Mouse (Mus musculus) naive thymus-derived CD4-positive, alpha-beta T cell, adult 2 months (primary cell): ENCODE measurements around the gene Fndc4.

Source experiments
- DNase-seq: peaks from one replicate; pipeline ENCODE4 v3.0.0-alpha.2; 2011; ENCODE audit warnings: low read depth

The Fndc4 gene

GRCm38 (mm10) chr5:31295606-31296141, at the start of gene Fndc4:
Gene Fndc4 (minus strand): TSS chr5:31296080.
- peak; percentile 39 for DNase-seq

DNA sequence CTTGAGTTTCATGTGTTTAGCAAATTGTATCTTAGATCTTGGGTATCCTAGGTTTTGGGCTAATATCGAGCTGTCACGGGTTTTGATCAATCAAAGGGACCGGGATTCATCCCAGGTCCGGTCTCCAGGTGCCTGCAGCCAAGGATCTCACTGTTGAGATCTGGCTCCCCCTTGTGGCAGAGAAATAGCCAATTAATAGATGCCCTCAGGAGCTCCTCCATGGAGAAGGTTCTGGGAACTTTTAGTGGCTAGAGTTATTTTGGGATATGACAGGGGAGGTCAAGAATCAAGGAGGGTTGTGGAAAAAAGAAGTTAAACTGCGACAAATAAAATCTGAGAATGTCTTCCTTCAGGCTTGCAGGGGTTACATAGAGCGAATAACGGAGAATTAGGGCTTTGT, 32.4 kb upstream of the Fndc4 start:
- peak; percentile 72 for DNase-seq

- peak; percentile 35 for DNase-seq
Observed at GRCm38 (mm10) chr5:31326850-31327249, 31.0 kb upstream of the Fndc4 start.

DNA sequence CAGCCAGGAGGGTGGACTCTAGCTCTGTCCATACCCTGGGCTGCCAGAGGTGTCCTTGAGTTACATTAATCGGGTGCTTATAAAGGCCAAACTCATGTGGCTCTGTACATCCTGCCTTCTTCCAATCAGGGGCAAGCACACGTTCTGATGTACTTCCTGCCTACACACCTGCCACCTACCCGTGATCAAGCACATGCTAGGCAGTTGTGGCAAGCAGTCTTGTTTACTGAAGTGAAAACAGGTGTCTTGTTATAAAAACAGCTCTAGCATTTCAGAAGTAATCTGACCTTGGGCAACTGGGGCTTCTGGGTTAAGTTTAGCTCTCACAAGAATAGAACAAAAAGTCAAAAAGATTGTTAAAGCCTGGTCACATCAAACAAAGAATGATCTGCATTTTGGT, 28.2 kb upstream of the Fndc4 start:
- no peak for DNase-seq

GRCm38 (mm10) chr5:31322776-31323175, 26.9 kb upstream of the Fndc4 start:
- DNase-seq, result no peak

- no peak for DNase-seq
Observed at GRCm38 (mm10) chr5:31312806-31313205, 16.9 kb upstream of the Fndc4 start.

DNA sequence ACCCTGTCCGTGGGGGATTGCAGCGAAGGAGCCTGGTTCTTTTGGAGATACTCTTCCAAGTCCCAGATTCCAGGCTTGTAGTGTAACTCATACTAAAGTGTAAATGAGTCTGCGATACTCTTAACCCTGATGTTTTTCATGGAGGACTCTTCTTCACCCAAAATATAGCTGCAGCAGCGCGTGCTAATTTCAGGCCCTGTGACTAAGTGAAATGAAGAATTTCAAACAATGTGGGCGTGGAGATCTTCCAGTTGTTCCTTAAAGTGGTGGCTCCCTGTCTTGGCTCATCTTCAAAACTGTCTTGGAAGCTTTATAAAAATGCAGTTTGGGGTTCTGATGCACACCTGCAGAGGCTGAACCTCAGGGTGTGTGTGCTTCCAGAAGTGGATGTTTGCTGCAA, 7.2 kb upstream of the Fndc4 start:
- no peak for DNase-seq

- DNase-seq, result no peak
Observed at GRCm38 (mm10) chr5:31301866-31302265, 6.0 kb upstream of the Fndc4 start.

- no peak for DNase-seq
Observed at GRCm38 (mm10) chr5:31298486-31298885, 2.6 kb upstream of the Fndc4 start.

- DNase-seq, result no peak
Observed at GRCm38 (mm10) chr5:31297981-31298380, 2.1 kb upstream of the Fndc4 start.

GRCm38 (mm10) chr5:31297047-31297757, 1.3 kb upstream of the Fndc4 start, which contains the start of gene Gckr:
Gene Gckr (plus strand): TSS chr5:31297443.
- DNase-seq, result no peak

DNA sequence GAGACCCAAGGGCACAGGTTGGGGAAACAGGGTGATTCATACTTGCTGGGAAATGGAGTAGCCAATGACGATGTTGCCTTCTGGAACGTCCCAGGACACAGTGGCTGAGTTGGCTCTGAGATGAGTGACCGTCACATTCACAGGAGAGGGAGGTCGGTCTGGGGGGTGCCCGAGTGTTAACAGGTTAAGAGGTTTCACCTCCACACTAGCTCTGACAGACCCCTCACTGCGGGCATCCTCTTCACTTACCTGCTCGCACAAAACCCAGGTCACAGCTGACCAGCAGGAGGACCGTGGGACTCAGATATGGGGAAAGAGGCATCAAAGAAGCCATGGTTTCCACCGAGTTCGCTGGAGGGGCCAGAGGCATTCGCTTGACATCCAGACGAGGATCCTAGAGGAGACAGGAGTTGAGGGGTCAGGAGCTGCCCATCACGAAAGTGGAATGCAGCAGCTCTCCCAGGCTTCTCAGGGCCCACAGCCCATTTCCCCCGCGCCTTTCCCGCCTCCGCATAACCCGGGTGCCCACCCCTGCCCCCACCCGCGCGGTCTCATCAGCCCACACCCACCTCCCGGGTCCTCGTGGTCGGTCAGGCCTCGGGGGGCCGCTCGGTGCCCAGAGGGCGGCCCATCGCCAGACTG, 795 bp downstream of the Fndc4 start:
- DNase-seq, result peak; percentile 20

GRCm38 (mm10) chr5:31291361-31291688, 4.6 kb downstream of the Fndc4 start:
- no peak for DNase-seq

DNA sequence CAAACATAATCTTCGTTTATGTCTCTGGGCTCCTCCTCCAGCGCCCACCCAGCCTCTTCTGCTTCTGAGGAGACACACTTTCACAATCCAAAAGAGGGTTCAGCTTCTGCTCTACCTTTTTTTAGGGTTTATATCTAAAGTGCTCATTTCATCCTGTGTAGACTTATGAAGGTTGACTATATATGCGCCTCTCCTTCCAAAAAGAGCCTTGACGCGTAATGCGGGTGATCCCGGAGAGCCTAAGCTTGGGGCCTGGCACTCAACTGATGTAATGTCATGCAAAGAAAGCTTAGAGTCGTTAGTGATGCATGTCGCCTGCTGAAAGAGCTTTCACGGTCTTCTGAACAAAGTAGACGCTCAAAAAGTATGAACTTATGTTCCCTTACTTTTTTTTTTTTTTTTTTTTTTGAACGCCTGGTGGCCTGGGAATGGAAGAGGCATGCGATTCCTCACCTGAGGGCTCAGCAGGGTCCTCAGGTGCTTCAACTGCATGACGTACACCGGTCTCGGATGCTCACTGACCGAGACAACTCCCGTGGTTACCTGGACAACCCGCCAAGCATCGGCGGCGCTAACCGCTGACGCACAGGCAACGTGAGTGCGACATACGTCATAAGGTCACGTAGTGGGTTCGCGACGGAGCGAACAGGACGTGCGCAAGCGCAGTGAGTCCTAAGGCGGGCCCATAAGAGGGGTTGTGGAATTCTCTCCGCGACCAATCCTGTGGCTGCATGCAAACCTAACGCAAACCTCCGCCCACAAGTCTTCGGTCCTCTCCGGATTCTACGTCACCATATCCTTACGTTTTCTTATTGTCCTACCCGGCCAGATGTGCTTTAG, 5.1 kb downstream of the Fndc4 start, which contains the start of gene Ift172:
Ift172 (minus strand) TSS at position 596 of the 840 bp plus-strand sequence.
- DNase-seq, result peak; percentile 99

- DNase-seq, result peak; percentile 25
Observed at GRCm38 (mm10) chr5:31289626-31290230, 6.2 kb downstream of the Fndc4 start.

- DNase-seq, result peak; percentile 22
Observed at GRCm38 (mm10) chr5:31288655-31289054, 7.2 kb downstream of the Fndc4 start.

GRCm38 (mm10) chr5:31288225-31288624, 7.7 kb downstream of the Fndc4 start:
- peak; percentile 16 for DNase-seq

- peak; percentile 59 for DNase-seq
Observed at GRCm38 (mm10) chr5:31279245-31279988, 16.5 kb downstream of the Fndc4 start.

- no peak for DNase-seq
Observed at GRCm38 (mm10) chr5:31273018-31273417, 22.9 kb downstream of the Fndc4 start.

DNA sequence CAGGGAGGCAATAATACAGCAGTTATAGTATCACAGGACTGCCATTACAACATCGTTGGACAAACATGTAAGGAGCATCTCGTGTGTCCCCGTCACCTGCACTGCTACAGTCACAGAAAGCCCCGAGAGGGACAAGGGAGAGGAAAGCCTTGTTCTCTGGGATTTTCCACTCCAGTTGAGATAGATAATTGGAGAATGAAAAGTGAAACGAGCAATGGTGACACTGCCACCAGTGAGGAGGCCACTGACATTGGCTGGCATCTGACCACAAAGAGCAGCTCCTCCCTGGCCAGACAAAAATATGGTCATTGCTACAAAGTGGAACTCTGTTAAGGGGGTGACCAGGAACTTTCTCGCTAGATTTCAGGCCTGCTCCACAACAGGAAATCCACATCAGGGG, 28.2 kb downstream of the Fndc4 start:
- DNase-seq, result no peak

DNA sequence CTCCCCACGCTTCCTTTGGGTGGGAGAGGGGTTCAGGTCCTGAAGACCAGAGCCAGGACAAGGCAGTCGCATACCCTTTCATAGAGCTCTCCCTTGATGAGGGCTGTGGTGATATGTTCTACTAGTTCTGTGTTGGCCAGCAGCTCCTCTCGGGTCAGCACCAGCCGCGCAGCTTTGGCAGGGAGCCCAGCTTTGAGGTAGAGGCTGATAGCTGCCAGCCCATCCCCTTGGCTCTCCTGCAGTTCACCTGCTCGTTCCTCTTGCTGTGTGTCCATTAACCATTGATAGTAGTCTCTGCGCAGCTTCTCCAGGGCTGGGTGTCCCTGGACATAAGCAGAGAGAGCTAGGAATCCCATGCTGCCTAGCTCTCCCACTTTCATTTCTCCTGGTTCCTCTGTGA, 29.8 kb downstream of the Fndc4 start:
- DNase-seq, result no peak
